Mouse (Mus musculus) thymus, adult 2 months (tissue): Measurements from ENCODE around the gene Echdc3. TPM values are rescaled to one million over a fixed set of nuclear protein-coding genes. Genes with fewer than 3 reads are reported as not detected.

Experiments used
- DNase-seq: peaks from one replicate; pipeline ENCODE4 v3.0.0; 2021
- H3K27ac ChIP-seq: fragments of 200-500 bp; 2 replicates; pipeline ENCODE4 v1.5.1; 2012; ENCODE audit warnings: low read length, control low read depth; ENCODE audit not compliant: control insufficient read depth, insufficient read depth
- H3K27me3 ChIP-seq: fragments of 200-500 bp; 2 replicates; pipeline ENCODE4 v1.6.1; 2012; ENCODE audit warnings: mild to moderate bottlenecking, low read length, moderate library complexity, mixed read lengths; ENCODE audit not compliant: control insufficient read depth, insufficient read depth
- H3K36me3 ChIP-seq: fragments of 200-500 bp; 2 replicates; pipeline ENCODE4 v1.6.1; 2012; ENCODE audit warnings: mild to moderate bottlenecking, low read length, moderate library complexity; ENCODE audit not compliant: control insufficient read depth, insufficient read depth
- H3K4me1 ChIP-seq: fragments of 200-500 bp; replicated peaks from 2 replicates; pipeline ENCODE4 v1.6.1; 2012; ENCODE audit warnings: low read length; ENCODE audit not compliant: control insufficient read depth, insufficient read depth
- H3K4me3 ChIP-seq: fragments of 200-500 bp; 2 replicates; pipeline ENCODE4 v1.5.1; 2012; ENCODE audit warnings: mild to moderate bottlenecking, low read length, control low read depth, moderate library complexity; ENCODE audit not compliant: control insufficient read depth, insufficient read depth
- CTCF ChIP-seq: fragments of 200-500 bp; IDR thresholded peaks from 2 replicates; pipeline ENCODE4 v1.5.1; 2012; ENCODE audit warnings: mild to moderate bottlenecking, control low read depth, low read length, moderate library complexity, borderline replicate concordance; ENCODE audit not compliant: control insufficient read depth, poor library complexity, insufficient read depth; ENCODE audit errors: extremely low read depth
- POLR2A ChIP-seq: fragments of 200-500 bp; IDR thresholded peaks from 2 replicates; pipeline ENCODE4 v1.6.1; 2012; ENCODE audit warnings: mild to moderate bottlenecking, low read length, control low read depth, moderate library complexity; ENCODE audit not compliant: control insufficient read depth, poor library complexity, insufficient read depth; ENCODE audit errors: extremely low read depth
- WGBS: fragments of 180-500 bp; shearing (Covaris S2); methylation state at CpG from one replicate; pipeline ENCODE4 v1.1.7; 2018; 5-methylcytosine and 5-hydroxymethylcytosine counted together
- polyA plus RNA-seq: library from polyadenylated mRNA; depleted of rRNA; stranded (reverse); fragments of >200 nt; gene quantifications from 2 replicates; pipeline ENCODE4 v1.2.3, GENCODE M21; 2012

Echdc3 gene
- polyA plus RNA-seq, 1 experiment, result 5.3 TPM

GRCm38 (mm10) chr2:6255989-6256841 is 43.4 kb upstream of the Echdc3 start:
- H3K4me3 ChIP-seq, result no peak overlapping the region
- no peaks in the 10 kb centered on the region for H3K27me3 ChIP-seq
- H3K36me3 ChIP-seq, result no peaks in the 10 kb centered on the region
- no peak overlapping the region for H3K27ac ChIP-seq
- peaks cover 9% of the 10 kb centered on the region for H3K4me1 ChIP-seq
- no peak for TF ChIP-seq POLR2A
- TF ChIP-seq CTCF, result no peak
- WGBS, result 14% methylated on average over 19 of the region's 19 CpGs
- DNase-seq, result no peak

- WGBS, result 79% methylated on average over 5 of the region's 5 CpGs
- TF ChIP-seq CTCF, result no peak
- TF ChIP-seq POLR2A, result no peak
- no peaks in the 10 kb centered on the region for H3K36me3 ChIP-seq
- no peak for DNase-seq
- H3K27ac ChIP-seq, result no peak overlapping the region
- H3K4me1 ChIP-seq, result peaks cover 9% of the 10 kb centered on the region
- H3K27me3 ChIP-seq, result no peaks in the 10 kb centered on the region
- no peak overlapping the region for H3K4me3 ChIP-seq
Observed at GRCm38 (mm10) chr2:6255402-6255988, 42.7 kb upstream of the Echdc3 start.

- WGBS, result 97% methylated on average over 3 of the region's 3 CpGs
- Histone ChIP-seq H3K4me1 (peaks cover 9% of the 10 kb centered on the region), H3K27me3 (no peaks in the 10 kb centered on the region), H3K27ac (no peak overlapping the region), H3K36me3 (no peaks in the 10 kb centered on the region), H3K4me3 (no peak overlapping the region)
- DNase-seq, result no peak
- TF ChIP-seq POLR2A, result no peak
- TF ChIP-seq CTCF, result no peak
Observed at GRCm38 (mm10) chr2:6252491-6252890, 39.7 kb upstream of the Echdc3 start.

- no peak overlapping the region for H3K27ac ChIP-seq
- DNase-seq, result no peak
- H3K36me3 ChIP-seq, result no peaks in the 10 kb centered on the region
- no peaks in the 10 kb centered on the region for H3K27me3 ChIP-seq
- H3K4me1 ChIP-seq, result peaks cover 2% of the 10 kb centered on the region
- no peak for TF ChIP-seq CTCF
- TF ChIP-seq POLR2A, result no peak
- 25% methylated on average over 3 of the region's 3 CpGs for WGBS
- no peak overlapping the region for H3K4me3 ChIP-seq
Observed at GRCm38 (mm10) chr2:6251076-6251496, 38.3 kb upstream of the Echdc3 start.

- TF ChIP-seq POLR2A, result no peak
- no peak for TF ChIP-seq CTCF
- no peak for DNase-seq
- H3K4me1 ChIP-seq, result no peaks in the 10 kb centered on the region
- H3K4me3 ChIP-seq, result no peak overlapping the region
- no peaks in the 10 kb centered on the region for H3K27me3 ChIP-seq
- H3K27ac ChIP-seq, result no peak overlapping the region
- H3K36me3 ChIP-seq, result no peaks in the 10 kb centered on the region
- WGBS, result 90% methylated on average over 5 of the region's 5 CpGs
Observed at GRCm38 (mm10) chr2:6241446-6241845, 28.6 kb upstream of the Echdc3 start.

GRCm38 (mm10) chr2:6240072-6240471 is 27.2 kb upstream of the Echdc3 start:
- no peaks in the 10 kb centered on the region for H3K4me1 ChIP-seq
- no peaks in the 10 kb centered on the region for H3K36me3 ChIP-seq
- H3K4me3 ChIP-seq, result no peak overlapping the region
- no peak for TF ChIP-seq CTCF
- TF ChIP-seq POLR2A, result no peak
- H3K27me3 ChIP-seq, result no peaks in the 10 kb centered on the region
- DNase-seq, result no peak
- 93% methylated on average over 1 of the region's 1 CpGs for WGBS
- H3K27ac ChIP-seq, result no peak overlapping the region
